Mouse (Mus musculus) kidney, embryonic 16.5 days (tissue): ENCODE measurements at regions not wholly inside any gene's neighbourhood (a gene's known extent, or its start where the extent isn't known, plus 50 kb on each side); places are given as distances from the start of the nearest gene placed in this dataset.
A peak's percentile ranks its signal among the peaks of the same experiment; 100 is the strongest.

Experiments used
- ATAC-seq: fragments of 200-750 bp; cut with Nextera tagmentation; 2 replicates; pipeline ENCODE4 v1.8.0; 2017; ENCODE audit warnings: moderate TSS enrichment; ENCODE audit not compliant: low FRiP score, low TSS enrichment
- H3K27ac ChIP-seq: fragments of 300-500 bp; sonication (generic); 2 replicates; pipeline ENCODE4 v1.5.1; 2014; ENCODE audit warnings: low read length
- H3K27me3 ChIP-seq: fragments of 300-500 bp; sonication (generic); 2 replicates; pipeline ENCODE4 v1.6.1; 2014; ENCODE audit warnings: low read length, control low read depth, mixed read lengths; ENCODE audit not compliant: insufficient read depth
- H3K36me3 ChIP-seq: fragments of 300-500 bp; sonication (generic); 2 replicates; pipeline ENCODE4 v1.6.1; 2014; ENCODE audit warnings: low read length, control low read depth, mixed read lengths; ENCODE audit not compliant: insufficient read depth
- H3K4me1 ChIP-seq: fragments of 300-500 bp; sonication (generic); 2 replicates; pipeline ENCODE4 v1.6.1; 2014; ENCODE audit warnings: low read length, control low read depth, mixed read lengths; ENCODE audit not compliant: insufficient read depth
- H3K4me2 ChIP-seq: fragments of 300-500 bp; sonication (generic); replicated peaks from 2 replicates; pipeline ENCODE4 v1.6.1; 2014; ENCODE audit warnings: low read depth, low read length
- H3K4me3 ChIP-seq: fragments of 300-500 bp; sonication (generic); 2 replicates; pipeline ENCODE4 v1.5.1; 2014; ENCODE audit warnings: mild to moderate bottlenecking, low read length
- H3K9ac ChIP-seq: fragments of 300-500 bp; sonication (generic); replicated peaks from 2 replicates; pipeline ENCODE4 v1.6.1; 2014; ENCODE audit warnings: low read length
- H3K9me3 ChIP-seq: fragments of 300-500 bp; sonication (generic); 2 replicates; pipeline ENCODE4 v1.6.1; 2016; ENCODE audit warnings: low read length, control low read depth
- WGBS: fragments of 180-500 bp; shearing (Covaris S2); extraction: QIAGEN DNeasy Blood & Tissue Kit; methylation state at CpG from one replicate; pipeline ENCODE4 v1.1.7; 2014; 5-methylcytosine and 5-hydroxymethylcytosine counted together

- H3K9ac ChIP-seq, result no peak overlapping the region
- ATAC-seq, result no peak
- peaks cover 14% of the 10 kb centered on the region; the same call in 1 of the 2 replicates for H3K4me1 ChIP-seq
- no peak overlapping the region for H3K4me2 ChIP-seq
- no peak overlapping the region for H3K27ac ChIP-seq
- no peak overlapping the region for H3K4me3 ChIP-seq
- no peaks in the 10 kb centered on the region for H3K27me3 ChIP-seq
- H3K36me3 ChIP-seq, result no peaks in the 10 kb centered on the region
- no peaks in the 10 kb centered on the region for H3K9me3 ChIP-seq
- WGBS, result 90% methylated on average over 7 of the region's 7 CpGs
These were observed 148.4 kb upstream of the Ubl3 start for GRCm38 (mm10) chr5:148701001-148701400.

- ATAC-seq, result no peak
- Histone ChIP-seq H3K36me3 (no peaks in the 10 kb centered on the region), H3K9me3 (no peaks in the 10 kb centered on the region), H3K4me3 (no peak overlapping the region), H3K9ac (no peak overlapping the region), H3K27ac (no peak overlapping the region), H3K4me2 (no peak overlapping the region), H3K4me1 (peaks cover 14% of the 10 kb centered on the region; the same call in 1 of the 2 replicates), H3K27me3 (no peaks in the 10 kb centered on the region)
- WGBS, result 45% methylated on average over 5 of the region's 5 CpGs
These were observed 147.7 kb upstream of the Ubl3 start for GRCm38 (mm10) chr5:148700240-148700639.

GRCm38 (mm10) chr5:148697631-148698368 lies 145.2 kb upstream of the Ubl3 start:
- ATAC-seq, result no peak
- no peak overlapping the region; the same call in 1 of the 2 replicates for H3K27ac ChIP-seq

GRCm38 (mm10) chr5:148694352-148694751 lies 141.8 kb upstream of the Ubl3 start:
- no peak overlapping the region for H3K9ac ChIP-seq
- ATAC-seq, result no peak
- H3K9me3 ChIP-seq, result no peaks in the 10 kb centered on the region
- no peak overlapping the region for H3K4me2 ChIP-seq
- H3K27ac ChIP-seq, result no peak overlapping the region
- no peak overlapping the region for H3K4me3 ChIP-seq
- peaks cover 11% of the 10 kb centered on the region; the same call in 1 of the 2 replicates for H3K4me1 ChIP-seq
- H3K36me3 ChIP-seq, result no peaks in the 10 kb centered on the region
- H3K27me3 ChIP-seq, result no peaks in the 10 kb centered on the region
- WGBS, result 87% methylated on average over 7 of the region's 7 CpGs

More at GRCm38 (mm10) chr5:148697631-148698368, 145.2 kb upstream of the Ubl3 start:
- Histone ChIP-seq H3K9ac (no peak overlapping the region), H3K36me3 (no peaks in the 10 kb centered on the region), H3K4me3 (no peak overlapping the region), H3K9me3 (no peaks in the 10 kb centered on the region), H3K27me3 (no peaks in the 10 kb centered on the region), H3K4me2 (no peak overlapping the region), H3K4me1 (peaks cover 14% of the 10 kb centered on the region; the same call in 1 of the 2 replicates)
- WGBS, result 64% methylated on average over 22 of the region's 22 CpGs

- no peaks in the 10 kb centered on the region for H3K27me3 ChIP-seq
- WGBS, result 74% methylated on average over 7 of the region's 7 CpGs
- no peak for ATAC-seq
These were observed 138.9 kb upstream of the Ubl3 start for GRCm38 (mm10) chr5:148691486-148691885.

GRCm38 (mm10) chr5:148690823-148691197 lies 138.2 kb upstream of the Ubl3 start:
- Histone ChIP-seq H3K27me3 (no peaks in the 10 kb centered on the region), H3K9ac (no peak overlapping the region), H3K4me3 (no peak overlapping the region), H3K4me1 (0 out of 2 replicates have a peak, but pooled peaks cover 3% of the 10 kb centered on the region), H3K36me3 (no peaks in the 10 kb centered on the region), H3K4me2 (no peak overlapping the region), H3K27ac (no peak overlapping the region), H3K9me3 (no peaks in the 10 kb centered on the region)
- 70% methylated on average over 8 of the region's 8 CpGs for WGBS
- no peak for ATAC-seq

More at GRCm38 (mm10) chr5:148691486-148691885, 138.9 kb upstream of the Ubl3 start:
- H3K9me3 ChIP-seq, result no peaks in the 10 kb centered on the region
- no peaks in the 10 kb centered on the region for H3K36me3 ChIP-seq
- no peak overlapping the region for H3K27ac ChIP-seq
- H3K4me1 ChIP-seq, result 0 out of 2 replicates have a peak, but pooled peaks cover 3% of the 10 kb centered on the region
- no peak overlapping the region for H3K4me2 ChIP-seq
- H3K4me3 ChIP-seq, result no peak overlapping the region
- H3K9ac ChIP-seq, result no peak overlapping the region

- Histone ChIP-seq H3K9me3 (no peaks in the 10 kb centered on the region; the same call in 1 of the 2 replicates), H3K27me3 (no peaks in the 10 kb centered on the region), H3K4me3 (no peak overlapping the region), H3K4me1 (0 out of 2 replicates have a peak, but pooled peaks cover 3% of the 10 kb centered on the region), H3K4me2 (no peak overlapping the region), H3K36me3 (no peaks in the 10 kb centered on the region), H3K9ac (no peak overlapping the region), H3K27ac (no peak overlapping the region)
- ATAC-seq, result peak; percentile 46; the same call in 1 of the 2 replicates
- WGBS, result 69% methylated on average over 7 of the region's 7 CpGs
These were observed 137.7 kb upstream of the Ubl3 start for GRCm38 (mm10) chr5:148690158-148690822.

- no peak overlapping the region for H3K27ac ChIP-seq
- H3K4me1 ChIP-seq, result 0 out of 2 replicates have a peak, but pooled peaks cover 3% of the 10 kb centered on the region
- 88% methylated on average over 9 of the region's 9 CpGs for WGBS
- no peaks in the 10 kb centered on the region for H3K27me3 ChIP-seq
- no peak for ATAC-seq
- H3K36me3 ChIP-seq, result no peaks in the 10 kb centered on the region
- no peak overlapping the region for H3K4me3 ChIP-seq
- H3K4me2 ChIP-seq, result no peak overlapping the region
- H3K9ac ChIP-seq, result no peak overlapping the region
- H3K9me3 ChIP-seq, result no peaks in the 10 kb centered on the region; the same call in 1 of the 2 replicates
These were observed 136.7 kb upstream of the Ubl3 start for GRCm38 (mm10) chr5:148689297-148689696.

GRCm38 (mm10) chr5:148688501-148688900 lies 135.9 kb upstream of the Ubl3 start:
- 84% methylated on average over 8 of the region's 8 CpGs for WGBS
- H3K27me3 ChIP-seq, result no peaks in the 10 kb centered on the region
- H3K4me2 ChIP-seq, result no peak overlapping the region

More at GRCm38 (mm10) chr5:148688501-148688900, 135.9 kb upstream of the Ubl3 start:
- Histone ChIP-seq H3K36me3 (no peaks in the 10 kb centered on the region), H3K4me1 (0 out of 2 replicates have a peak, but pooled peaks cover 3% of the 10 kb centered on the region), H3K27ac (no peak overlapping the region), H3K9me3 (no peaks in the 10 kb centered on the region; the same call in 1 of the 2 replicates), H3K9ac (no peak overlapping the region), H3K4me3 (no peak overlapping the region)
- ATAC-seq, result no peak
